Mouse (Mus musculus): Measurements from ENCODE around the gene Hoxa10. TPM values are rescaled to one million over a fixed set of nuclear protein-coding genes. Genes with fewer than 3 reads are reported as not detected.

Gene Hoxa10
- polyA plus RNA-seq, 1 experiment from 2014 or later, result 0.18 TPM

GRCm38 (mm10) chr6:52205638-52206621, 34.7 kb downstream of the Hoxa10 start:
- H3K4me3 ChIP-seq (replicated peaks; ENCODE audit: low read length), result peak overlapping the region; percentile 71
- H3K9me3 ChIP-seq (replicated peaks; ENCODE audit: control insufficient read depth, low read length), result no peaks in the 10 kb centered on the region
- WGBS, result 14% methylated on average over 55 of the region's 55 CpGs
- H3K27me3 ChIP-seq (ENCODE audit: control insufficient read depth, insufficient read depth, low read length), result peaks cover 40% of the 10 kb centered on the region
- H3K9ac ChIP-seq (ENCODE audit: low read length), result peak overlapping the region; percentile 73
- H3K36me3 ChIP-seq (ENCODE audit: control insufficient read depth, insufficient read depth, low read length), result no peaks in the 10 kb centered on the region
- peaks cover 4% of the 10 kb centered on the region; the same call in 1 of the 2 replicates for H3K4me1 ChIP-seq (ENCODE audit: control insufficient read depth, insufficient read depth, low read length)
- no peak for ATAC-seq (ENCODE audit: insufficient read depth, low FRiP score)
- H3K4me2 ChIP-seq (ENCODE audit: low read depth, low read length), result peak overlapping the region; percentile 84
- peak overlapping the region; percentile 70 for H3K27ac ChIP-seq (ENCODE audit: low read length)

DNA sequence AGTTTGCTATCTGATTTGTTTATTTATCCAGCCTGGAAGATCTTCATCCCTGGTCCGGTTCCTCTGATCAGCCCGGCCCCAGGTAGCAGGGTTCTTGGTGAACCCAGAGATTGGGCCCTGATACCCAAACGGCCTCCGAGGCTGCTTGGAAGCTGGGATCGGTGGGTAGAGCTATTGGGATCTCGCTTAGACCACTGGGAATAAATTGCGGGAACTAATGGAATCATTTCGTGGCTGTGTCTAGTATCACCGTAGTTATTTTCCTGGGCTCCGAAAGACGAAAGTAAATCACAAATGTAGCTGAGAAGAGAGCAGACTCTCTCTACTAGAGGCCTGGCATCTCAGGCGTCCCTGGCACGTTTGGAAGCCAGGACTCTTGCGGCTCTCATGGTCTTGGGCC, 35.4 kb downstream of the Hoxa10 start:
- Histone ChIP-seq H3K4me1 (ENCODE audit: control insufficient read depth, insufficient read depth, low read length) (peaks cover 4% of the 10 kb centered on the region; the same call in 1 of the 2 replicates), H3K36me3 (ENCODE audit: control insufficient read depth, insufficient read depth, low read length) (no peaks in the 10 kb centered on the region), H3K9ac (ENCODE audit: low read length) (peak overlapping the region; percentile 73), H3K27me3 (ENCODE audit: control insufficient read depth, insufficient read depth, low read length) (peaks cover 42% of the 10 kb centered on the region), H3K4me3 (replicated peaks; ENCODE audit: low read length) (peak overlapping the region; percentile 71), H3K27ac (ENCODE audit: low read length) (peak overlapping the region; percentile 70), H3K9me3 (replicated peaks; ENCODE audit: control insufficient read depth, low read length) (no peaks in the 10 kb centered on the region), H3K4me2 (ENCODE audit: low read depth, low read length) (peak overlapping the region; percentile 84)
- 13% methylated on average over 14 of the region's 14 CpGs for WGBS
- no peak for ATAC-seq (ENCODE audit: insufficient read depth, low FRiP score)

DNA sequence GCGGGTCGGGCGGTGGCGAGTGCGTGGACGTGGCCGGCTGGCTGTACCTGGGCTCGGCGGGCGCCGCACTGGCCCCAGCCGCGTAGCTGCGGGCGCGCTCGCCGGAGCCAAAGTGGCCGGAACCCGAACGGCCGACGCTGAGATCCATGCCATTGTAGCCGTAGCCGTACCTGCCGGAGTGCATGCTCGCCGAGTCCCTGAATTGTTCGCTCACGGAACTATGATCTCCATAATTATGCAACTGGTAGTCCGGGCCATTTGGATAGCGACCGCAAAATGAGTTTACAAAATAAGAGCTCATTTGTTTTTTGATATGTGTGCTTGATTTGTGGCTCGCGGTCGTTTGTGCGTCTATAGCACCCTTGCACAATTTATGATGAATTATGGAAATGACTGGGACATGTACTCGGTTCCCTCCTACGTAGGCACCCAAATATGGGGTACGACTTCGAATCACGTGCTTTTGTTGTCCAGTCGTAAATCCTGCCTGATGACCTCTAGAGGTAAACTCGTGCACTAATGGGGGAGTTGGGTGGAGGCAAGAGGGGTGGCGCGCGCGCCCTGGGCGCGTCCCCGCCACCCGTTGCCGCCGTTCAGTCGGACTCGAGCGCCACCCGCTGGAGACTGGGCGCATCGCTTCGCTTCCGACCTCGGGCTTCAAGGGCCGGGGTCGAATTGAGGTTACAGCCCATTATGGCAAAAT, 36.5 kb downstream of the Hoxa10 start, which contains the start of gene Hoxa5:
Gene Hoxa5 (minus strand): TSS at position 538 of the 703 bp plus-strand sequence.
- Histone ChIP-seq H3K9me3 (replicated peaks; ENCODE audit: control insufficient read depth, low read length) (no peaks in the 10 kb centered on the region), H3K27ac (ENCODE audit: low read length) (peak within 1 kb of the TSS; percentile 72), H3K9ac (ENCODE audit: low read length) (peak within 1 kb of the TSS; percentile 88), H3K27me3 (ENCODE audit: control insufficient read depth, insufficient read depth, low read length) (peaks cover 38% of the 10 kb centered on the region), H3K4me1 (ENCODE audit: control insufficient read depth, insufficient read depth, low read length) (peaks cover 4% of the 10 kb centered on the region; the same call in 1 of the 2 replicates), H3K4me2 (ENCODE audit: low read depth, low read length) (peak within 1 kb of the TSS; percentile 84), H3K4me3 (replicated peaks; ENCODE audit: low read length) (peak within 1 kb of the TSS; percentile 71), H3K36me3 (ENCODE audit: control insufficient read depth, insufficient read depth, low read length) (no peaks in the 10 kb centered on the region)
- WGBS, result under 1% methylated on average over 65 of the region's 65 CpGs
- peak; percentile 89 for ATAC-seq (ENCODE audit: insufficient read depth, low FRiP score)

GRCm38 (mm10) chr6:52203371-52204049, 37.1 kb downstream of the Hoxa10 start:
- 2% methylated on average over 46 of the region's 46 CpGs for WGBS

DNA sequence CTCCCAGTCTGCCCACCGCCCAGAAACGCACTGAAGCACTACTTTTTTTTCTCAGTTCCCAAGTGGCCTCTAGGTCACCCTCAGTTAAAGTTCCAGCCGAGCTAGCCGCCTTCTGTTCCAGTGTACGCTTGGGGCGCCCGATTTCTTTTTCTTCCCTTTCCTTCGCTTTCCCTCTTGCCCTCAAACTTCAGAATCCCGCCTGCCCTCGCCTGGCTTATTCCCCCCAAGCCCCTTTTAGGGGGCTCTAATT, 37.6 kb downstream of the Hoxa10 start:
- Histone ChIP-seq H3K27ac (ENCODE audit: low read length) (peak overlapping the region; percentile 72), H3K36me3 (ENCODE audit: control insufficient read depth, insufficient read depth, low read length) (no peaks in the 10 kb centered on the region), H3K4me3 (replicated peaks; ENCODE audit: low read length) (peak overlapping the region; percentile 71), H3K9me3 (replicated peaks; ENCODE audit: control insufficient read depth, low read length) (no peaks in the 10 kb centered on the region), H3K4me2 (ENCODE audit: low read depth, low read length) (peak overlapping the region; percentile 84), H3K9ac (ENCODE audit: low read length) (peak overlapping the region; percentile 88), H3K27me3 (ENCODE audit: control insufficient read depth, insufficient read depth, low read length) (peaks cover 27% of the 10 kb centered on the region), H3K4me1 (ENCODE audit: control insufficient read depth, insufficient read depth, low read length) (peaks cover 4% of the 10 kb centered on the region; the same call in 1 of the 2 replicates)
- WGBS, result 2% methylated on average over 10 of the region's 10 CpGs
- no peak for ATAC-seq (ENCODE audit: insufficient read depth, low FRiP score)

More at GRCm38 (mm10) chr6:52203371-52204049, 37.1 kb downstream of the Hoxa10 start:
- no peak; the same call in 1 of the 2 replicates for ATAC-seq (ENCODE audit: insufficient read depth, low FRiP score)
- peak overlapping the region; percentile 84 for H3K4me2 ChIP-seq (ENCODE audit: low read depth, low read length)
- H3K9ac ChIP-seq (ENCODE audit: low read length), result peak overlapping the region; percentile 88
- H3K27me3 ChIP-seq (ENCODE audit: control insufficient read depth, insufficient read depth, low read length), result peaks cover 31% of the 10 kb centered on the region
- H3K4me3 ChIP-seq (replicated peaks; ENCODE audit: low read length), result peak overlapping the region; percentile 71
- peaks cover 4% of the 10 kb centered on the region; the same call in 1 of the 2 replicates for H3K4me1 ChIP-seq (ENCODE audit: control insufficient read depth, insufficient read depth, low read length)
- peak overlapping the region; percentile 72 for H3K27ac ChIP-seq (ENCODE audit: low read length)
- no peaks in the 10 kb centered on the region for H3K36me3 ChIP-seq (ENCODE audit: control insufficient read depth, insufficient read depth, low read length)
- H3K9me3 ChIP-seq (replicated peaks; ENCODE audit: control insufficient read depth, low read length), result no peaks in the 10 kb centered on the region

DNA sequence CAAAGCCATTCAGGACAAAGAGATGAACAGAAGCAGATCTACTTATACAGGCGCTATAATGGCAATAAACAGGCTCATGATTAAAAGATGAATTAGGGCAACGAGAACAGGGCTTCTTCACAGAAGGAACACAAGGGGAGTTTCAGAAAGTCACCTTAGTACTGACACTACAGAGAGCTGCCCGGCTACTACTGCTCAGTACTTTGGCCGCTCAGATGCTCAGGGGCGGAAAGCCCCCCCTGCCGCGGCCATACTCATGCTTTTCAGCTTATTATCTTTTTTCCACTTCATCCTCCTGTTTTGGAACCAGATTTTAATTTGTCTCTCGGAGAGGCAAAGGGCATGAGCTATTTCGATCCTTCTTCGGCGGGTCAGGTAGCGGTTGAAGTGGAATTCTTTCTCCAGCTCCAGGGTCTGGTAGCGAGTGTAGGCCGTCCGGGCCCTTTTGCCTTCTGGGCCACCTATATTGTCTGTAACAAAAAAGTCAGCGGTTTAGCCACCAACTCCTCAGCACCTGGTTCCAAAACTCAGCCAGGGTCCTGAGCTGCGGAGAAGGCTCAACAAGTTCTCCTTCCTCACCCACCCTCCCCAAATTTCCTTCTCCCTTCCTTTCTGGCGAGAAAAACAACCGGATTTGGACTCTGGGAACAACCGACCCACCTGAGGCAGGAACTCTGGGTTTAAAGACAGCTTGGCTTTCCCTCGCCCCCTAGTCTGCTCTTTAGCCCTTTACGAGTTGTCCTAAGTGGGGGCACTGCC, 38.1 kb downstream of the Hoxa10 start:
- peaks cover 24% of the 10 kb centered on the region for H3K27me3 ChIP-seq (ENCODE audit: control insufficient read depth, insufficient read depth, low read length)
- H3K9ac ChIP-seq (ENCODE audit: low read length), result peak overlapping the region; percentile 88
- H3K4me2 ChIP-seq (ENCODE audit: low read depth, low read length), result peak overlapping the region; percentile 84
- 14% methylated on average over 22 of the region's 22 CpGs for WGBS
- H3K4me1 ChIP-seq (ENCODE audit: control insufficient read depth, insufficient read depth, low read length), result peaks cover 6% of the 10 kb centered on the region; the same call in 1 of the 2 replicates
- no peak for ATAC-seq (ENCODE audit: insufficient read depth, low FRiP score)
- no peaks in the 10 kb centered on the region for H3K36me3 ChIP-seq (ENCODE audit: control insufficient read depth, insufficient read depth, low read length)
- H3K4me3 ChIP-seq (replicated peaks; ENCODE audit: low read length), result peak overlapping the region; percentile 71
- no peaks in the 10 kb centered on the region for H3K9me3 ChIP-seq (replicated peaks; ENCODE audit: control insufficient read depth, low read length)
- H3K27ac ChIP-seq (ENCODE audit: low read length), result peak overlapping the region; percentile 72

DNA sequence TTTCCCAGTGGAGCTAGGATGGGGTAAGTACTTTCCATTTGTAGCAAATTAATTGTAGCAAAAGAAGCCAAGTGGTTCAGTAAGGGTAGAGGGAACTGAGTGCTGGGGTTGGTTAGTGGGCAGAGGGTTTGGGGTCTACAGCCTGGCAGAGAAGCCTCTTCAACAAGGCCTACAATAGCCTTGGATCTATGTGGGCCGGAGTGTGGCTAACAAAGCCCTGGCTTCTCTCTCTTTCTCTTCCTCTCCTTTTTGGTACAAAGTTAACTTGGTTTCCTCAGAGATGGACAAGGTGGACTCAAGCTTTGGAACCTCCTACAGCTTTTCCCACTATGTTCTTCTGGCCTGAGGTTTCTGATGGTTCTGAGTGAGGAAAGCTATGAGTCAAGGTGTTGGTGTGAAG, 39.4 kb downstream of the Hoxa10 start:
- H3K27me3 ChIP-seq (ENCODE audit: control insufficient read depth, insufficient read depth, low read length), result peaks cover 16% of the 10 kb centered on the region
- no peak for ATAC-seq (ENCODE audit: insufficient read depth, low FRiP score)
- H3K36me3 ChIP-seq (ENCODE audit: control insufficient read depth, insufficient read depth, low read length), result no peaks in the 10 kb centered on the region
- no peaks in the 10 kb centered on the region for H3K9me3 ChIP-seq (replicated peaks; ENCODE audit: control insufficient read depth, low read length)
- 42% methylated on average over 1 of the region's 1 CpGs for WGBS
- peaks cover 14% of the 10 kb centered on the region for H3K4me1 ChIP-seq (ENCODE audit: control insufficient read depth, insufficient read depth, low read length)
- H3K4me3 ChIP-seq (replicated peaks; ENCODE audit: low read length), result peak overlapping the region; percentile 71
- peak overlapping the region; percentile 71 for H3K9ac ChIP-seq (ENCODE audit: low read length)
- peak overlapping the region; percentile 84 for H3K4me2 ChIP-seq (ENCODE audit: low read depth, low read length)
- peak overlapping the region; percentile 84 for H3K27ac ChIP-seq (ENCODE audit: low read length)

DNA sequence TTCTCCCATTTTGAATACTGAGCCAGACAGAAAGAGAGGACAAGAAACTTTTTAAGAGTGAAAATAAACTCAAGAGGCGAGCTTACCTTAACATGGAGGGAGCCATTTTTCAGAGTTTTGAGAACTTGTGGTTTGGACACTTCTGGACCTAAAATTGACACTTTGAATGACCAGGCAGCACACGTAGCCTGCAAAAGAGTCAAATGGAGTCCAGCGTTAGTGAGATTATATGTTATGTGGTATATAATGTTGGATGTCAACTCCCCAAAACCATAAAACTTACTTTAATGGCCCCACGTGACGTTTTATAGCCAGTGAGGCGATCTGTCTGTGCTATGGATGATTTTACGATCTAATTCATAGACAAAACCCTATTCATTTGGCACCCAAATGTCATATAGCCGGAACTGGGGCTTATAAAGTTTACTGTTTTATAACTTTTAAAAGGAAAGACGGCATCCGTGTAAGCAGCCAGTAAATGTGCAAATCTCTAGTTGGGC, 39.9 kb downstream of the Hoxa10 start:
- no peaks in the 10 kb centered on the region for H3K9me3 ChIP-seq (replicated peaks; ENCODE audit: control insufficient read depth, low read length)
- peak overlapping the region; percentile 84 for H3K4me2 ChIP-seq (ENCODE audit: low read depth, low read length)
- ATAC-seq (ENCODE audit: insufficient read depth, low FRiP score), result no peak
- no peaks in the 10 kb centered on the region for H3K36me3 ChIP-seq (ENCODE audit: control insufficient read depth, insufficient read depth, low read length)
- peaks cover 13% of the 10 kb centered on the region for H3K27me3 ChIP-seq (ENCODE audit: control insufficient read depth, insufficient read depth, low read length)
- H3K27ac ChIP-seq (ENCODE audit: low read length), result peak overlapping the region; percentile 84
- 36% methylated on average over 10 of the region's 10 CpGs for WGBS
- H3K9ac ChIP-seq (ENCODE audit: low read length), result peak overlapping the region; percentile 71
- peaks cover 18% of the 10 kb centered on the region for H3K4me1 ChIP-seq (ENCODE audit: control insufficient read depth, insufficient read depth, low read length)
- peak overlapping the region; percentile 71 for H3K4me3 ChIP-seq (replicated peaks; ENCODE audit: low read length)

All from stomach, embryonic 16.5 days (tissue).